Mouse (Mus musculus) lung, embryonic 16.5 days (tissue): ENCODE measurements at regions not wholly inside any gene's neighbourhood (a gene's known extent, or its start where the extent isn't known, plus 50 kb on each side); places are given as distances from the start of the nearest gene placed in this dataset.

Experiments
- ATAC-seq: fragments of 200-750 bp; cut with Nextera tagmentation; 2 replicates; pipeline ENCODE4 v1.8.0; 2017; ENCODE audit warnings: low read depth, mild to moderate bottlenecking, moderate library complexity
- H3K27ac ChIP-seq: fragments of 300-500 bp; sonication (generic); 2 replicates; pipeline ENCODE4 v1.5.1; 2014; ENCODE audit warnings: mild to moderate bottlenecking, control low read depth, low read length
- H3K27me3 ChIP-seq: fragments of 300-500 bp; sonication (generic); 2 replicates; pipeline ENCODE4 v1.6.1; 2014; ENCODE audit warnings: low read depth, low read length, mixed read lengths; ENCODE audit not compliant: control insufficient read depth, insufficient read depth
- H3K36me3 ChIP-seq: fragments of 300-500 bp; sonication (generic); 2 replicates; pipeline ENCODE4 v1.6.1; 2014; ENCODE audit warnings: low read length; ENCODE audit not compliant: control insufficient read depth, insufficient read depth
- H3K4me1 ChIP-seq: fragments of 300-500 bp; sonication (generic); replicated peaks from 2 replicates; pipeline ENCODE4 v1.6.1; 2014; ENCODE audit warnings: low read length, mixed read lengths; ENCODE audit not compliant: control insufficient read depth, insufficient read depth
- H3K4me2 ChIP-seq: fragments of 300-500 bp; sonication (generic); 2 replicates; pipeline ENCODE4 v1.6.1; 2014; ENCODE audit warnings: low read depth, low read length, control low read depth
- H3K4me3 ChIP-seq: fragments of 300-500 bp; sonication (generic); 2 replicates; pipeline ENCODE4 v1.5.1; 2014; ENCODE audit warnings: mild to moderate bottlenecking, low read length, control low read depth
- H3K9ac ChIP-seq: fragments of 300-500 bp; sonication (generic); 2 replicates; pipeline ENCODE4 v1.6.1; 2014; ENCODE audit warnings: low read length, control low read depth
- H3K9me3 ChIP-seq: fragments of 300-500 bp; sonication (generic); 2 replicates; pipeline ENCODE4 v1.6.1; 2016; ENCODE audit warnings: low read length; ENCODE audit not compliant: control insufficient read depth
- WGBS: fragments of 180-500 bp; shearing (Covaris S2); extraction: QIAGEN DNeasy Blood & Tissue Kit; methylation state at CpG from one replicate; pipeline ENCODE4 v1.1.7; 2014; 5-methylcytosine and 5-hydroxymethylcytosine counted together

DNA sequence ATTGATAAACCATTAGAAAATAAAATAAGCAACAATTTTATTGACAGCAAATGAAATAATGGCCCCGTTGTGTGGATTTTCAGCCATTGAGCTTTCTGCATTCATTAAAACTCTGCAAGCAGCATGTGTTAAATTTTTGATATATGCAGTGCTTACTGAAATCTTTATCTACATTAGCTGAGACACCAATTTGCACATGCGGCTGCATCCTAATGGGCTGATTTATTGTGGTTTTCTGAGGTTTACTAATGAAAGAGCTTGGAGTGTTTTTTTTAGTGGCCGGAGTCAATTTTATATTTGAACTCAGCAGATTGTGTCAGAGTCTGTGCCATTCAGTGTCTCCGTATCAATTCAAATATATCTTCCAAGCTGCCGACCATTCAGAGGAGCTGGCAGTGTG is 653.3 kb upstream of the Tbl1xr1 start:
- Histone ChIP-seq H3K36me3 (no peaks in the 10 kb centered on the region), H3K9me3 (no peaks in the 10 kb centered on the region), H3K9ac (no peak overlapping the region), H3K4me2 (no peak overlapping the region), H3K4me3 (no peak overlapping the region), H3K4me1 (peaks cover 14% of the 10 kb centered on the region), H3K27ac (no peak overlapping the region), H3K27me3 (no peaks in the 10 kb centered on the region)
- 66% methylated on average over 5 of the region's 5 CpGs for WGBS
- ATAC-seq: no peak

DNA sequence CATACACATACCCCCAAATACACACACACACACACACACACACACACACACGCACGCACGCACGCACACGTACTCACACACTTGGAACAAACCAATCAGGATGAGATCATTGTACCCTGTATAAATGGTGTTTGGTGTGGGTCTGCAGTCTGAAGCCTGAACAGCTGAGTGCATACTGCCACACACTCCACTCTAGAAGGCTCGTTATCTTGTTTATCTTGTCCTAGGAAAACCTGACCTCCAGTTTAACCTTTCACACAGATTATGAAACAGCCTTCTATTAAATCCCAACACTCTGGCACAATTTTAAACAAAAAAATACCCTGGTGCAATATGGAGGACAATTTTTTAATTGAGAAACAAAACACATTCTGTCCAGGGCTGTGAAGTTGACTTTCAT is 649.9 kb upstream of the Tbl1xr1 start:
- WGBS: 46% methylated on average over 6 of the region's 6 CpGs
- H3K27me3 ChIP-seq: no peaks in the 10 kb centered on the region
- H3K9ac ChIP-seq: no peak overlapping the region
- no peak overlapping the region for H3K27ac ChIP-seq
- no peaks in the 10 kb centered on the region for H3K9me3 ChIP-seq
- H3K4me2 ChIP-seq: no peak overlapping the region
- ATAC-seq: peak; percentile 56
- no peak overlapping the region for H3K4me3 ChIP-seq
- peaks cover 14% of the 10 kb centered on the region for H3K4me1 ChIP-seq
- H3K36me3 ChIP-seq: no peaks in the 10 kb centered on the region

DNA sequence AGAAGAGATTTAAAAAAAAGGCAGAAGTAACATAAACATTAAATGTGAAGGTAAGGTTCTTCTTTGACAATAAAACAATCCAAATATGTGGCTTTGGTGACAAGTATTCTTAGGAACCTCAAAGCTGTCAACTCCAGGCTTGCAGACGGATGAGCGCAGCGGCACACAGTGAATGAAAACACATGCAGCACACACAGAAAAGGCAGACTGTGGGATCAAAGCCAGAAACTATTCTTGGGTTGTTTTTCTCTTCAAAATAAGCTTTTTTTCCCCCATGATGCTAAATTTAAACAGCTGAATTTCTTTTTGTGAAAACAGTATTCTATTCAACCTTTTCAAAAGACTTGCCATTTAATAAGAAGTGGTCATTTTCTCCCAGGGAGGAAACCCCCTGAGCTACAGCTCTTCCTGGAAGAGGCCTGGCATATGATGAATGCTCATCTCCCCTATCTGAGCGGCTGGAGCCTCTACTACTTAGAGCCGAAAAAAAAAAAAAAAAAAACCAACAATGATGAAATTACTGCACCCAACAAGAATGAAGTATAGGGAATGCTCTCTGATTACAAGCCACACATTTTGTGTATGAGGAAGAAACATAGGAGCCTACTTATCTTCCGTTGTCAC is 648.9 kb upstream of the Tbl1xr1 start:
- H3K36me3 ChIP-seq: no peaks in the 10 kb centered on the region
- no peaks in the 10 kb centered on the region for H3K9me3 ChIP-seq
- ATAC-seq: 0 out of 2 replicates have a peak, but pooled peaks have one; percentile 41
- no peak overlapping the region for H3K4me2 ChIP-seq
- H3K27ac ChIP-seq: peak overlapping the region; percentile 37; the same call in 1 of the 2 replicates
- H3K27me3 ChIP-seq: no peaks in the 10 kb centered on the region
- WGBS: 37% methylated on average over 6 of the region's 6 CpGs
- H3K9ac ChIP-seq: no peak overlapping the region
- peaks cover 14% of the 10 kb centered on the region for H3K4me1 ChIP-seq
- H3K4me3 ChIP-seq: no peak overlapping the region

DNA sequence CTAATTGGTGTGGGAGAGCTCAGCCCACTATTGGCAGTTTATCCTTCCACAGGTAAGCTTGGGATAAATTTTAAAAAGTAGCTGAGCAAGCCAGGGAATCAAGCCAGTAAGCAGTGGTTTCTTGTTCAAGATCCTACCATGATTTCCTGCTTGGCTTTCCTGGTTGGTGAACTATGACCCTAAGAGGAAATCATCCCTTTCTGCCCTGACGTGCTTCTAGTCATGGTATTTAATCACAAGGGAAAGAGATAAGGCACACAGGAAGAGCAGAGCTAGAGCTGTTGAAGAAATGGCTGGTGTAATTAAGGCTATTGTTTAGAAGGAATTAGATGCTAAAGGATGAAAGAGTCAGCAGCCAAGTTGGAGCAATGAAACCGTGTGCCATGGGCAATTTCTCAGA is 648.3 kb upstream of the Tbl1xr1 start:
- H3K27me3 ChIP-seq: no peaks in the 10 kb centered on the region
- peaks cover 14% of the 10 kb centered on the region for H3K4me1 ChIP-seq
- no peak overlapping the region for H3K9ac ChIP-seq
- ATAC-seq: no peak
- H3K4me2 ChIP-seq: no peak overlapping the region
- no peak overlapping the region for H3K4me3 ChIP-seq
- no peaks in the 10 kb centered on the region for H3K9me3 ChIP-seq
- H3K27ac ChIP-seq: peak overlapping the region; percentile 37; the same call in 1 of the 2 replicates
- 32% methylated on average over 2 of the region's 2 CpGs for WGBS
- no peaks in the 10 kb centered on the region for H3K36me3 ChIP-seq

DNA sequence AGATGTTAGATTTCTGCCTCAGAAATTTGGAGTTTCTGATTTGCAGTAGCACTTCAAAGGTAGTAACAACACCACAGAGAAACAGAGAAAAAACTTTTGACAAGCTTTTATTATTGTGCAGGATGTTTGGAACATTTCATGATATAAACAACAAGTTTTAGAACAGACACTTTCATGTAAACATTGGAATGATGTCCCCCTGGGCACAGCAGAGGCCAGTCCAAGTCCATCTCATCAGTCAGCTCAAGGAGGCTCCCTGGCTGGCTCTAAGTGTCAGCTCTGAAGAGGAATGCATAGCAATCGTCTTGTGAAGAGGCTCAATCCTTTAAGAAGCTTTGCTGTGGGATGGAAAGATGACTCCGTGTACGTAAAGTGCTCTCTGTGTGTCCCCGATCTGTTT is 612.2 kb upstream of the Tbl1xr1 start:
- Histone ChIP-seq H3K27me3 (no peaks in the 10 kb centered on the region), H3K4me3 (no peak overlapping the region), H3K9me3 (no peaks in the 10 kb centered on the region), H3K27ac (no peak overlapping the region), H3K4me2 (no peak overlapping the region), H3K36me3 (no peaks in the 10 kb centered on the region), H3K9ac (no peak overlapping the region), H3K4me1 (peaks cover 9% of the 10 kb centered on the region)
- peak; percentile 81 for ATAC-seq
- 31% methylated on average over 4 of the region's 4 CpGs for WGBS

DNA sequence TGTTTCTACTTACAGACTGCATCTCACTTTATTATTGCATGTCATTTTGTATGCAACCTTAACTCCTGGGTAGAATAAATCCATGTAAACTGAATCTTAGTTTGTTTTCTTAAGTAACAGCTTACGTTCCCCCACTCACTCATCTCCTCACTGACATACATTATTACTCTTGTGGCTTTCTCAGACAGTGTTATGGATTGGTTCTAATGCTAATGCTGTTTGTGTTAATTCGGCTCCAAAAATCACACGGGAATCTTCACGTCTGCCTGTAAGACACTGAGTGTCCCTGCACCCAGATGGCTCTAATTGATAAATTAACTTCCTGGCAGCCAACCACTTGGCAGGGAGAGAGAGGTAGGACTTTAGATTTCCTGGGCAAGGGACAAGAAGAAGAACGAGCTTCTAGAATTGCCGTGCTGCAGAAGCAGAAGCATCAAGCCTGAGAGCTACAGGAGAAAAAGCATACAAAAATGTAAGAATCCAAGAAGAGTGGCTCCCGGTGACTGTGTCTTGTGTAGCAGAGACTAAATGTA is 610.3 kb upstream of the Tbl1xr1 start:
- Histone ChIP-seq H3K27me3 (no peaks in the 10 kb centered on the region), H3K9ac (no peak overlapping the region), H3K27ac (no peak overlapping the region), H3K4me2 (no peak overlapping the region), H3K36me3 (no peaks in the 10 kb centered on the region), H3K4me1 (peaks cover 9% of the 10 kb centered on the region), H3K4me3 (no peak overlapping the region), H3K9me3 (no peaks in the 10 kb centered on the region)
- ATAC-seq: no peak
- 38% methylated on average over 7 of the region's 7 CpGs for WGBS

DNA sequence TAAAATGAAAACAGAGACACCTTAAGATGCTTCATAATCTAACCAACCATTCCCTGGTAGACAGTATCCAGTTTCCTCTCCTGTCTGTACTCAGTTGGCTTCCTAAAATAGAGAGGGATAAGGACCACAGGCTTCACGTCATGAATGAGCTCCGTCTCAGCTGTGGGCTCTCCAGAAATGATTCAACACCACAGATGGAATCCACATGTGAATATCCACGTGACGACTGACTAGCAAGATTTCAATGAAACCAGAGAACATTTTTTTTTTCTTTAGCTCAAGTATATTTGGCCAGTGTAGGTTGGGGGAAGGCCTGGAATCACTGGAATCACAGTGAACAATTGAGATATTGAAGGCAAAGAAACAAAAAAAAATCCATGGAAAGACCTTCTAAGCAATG is 599.1 kb upstream of the Tbl1xr1 start:
- WGBS: 64% methylated on average over 4 of the region's 4 CpGs
- ATAC-seq: no peak

DNA sequence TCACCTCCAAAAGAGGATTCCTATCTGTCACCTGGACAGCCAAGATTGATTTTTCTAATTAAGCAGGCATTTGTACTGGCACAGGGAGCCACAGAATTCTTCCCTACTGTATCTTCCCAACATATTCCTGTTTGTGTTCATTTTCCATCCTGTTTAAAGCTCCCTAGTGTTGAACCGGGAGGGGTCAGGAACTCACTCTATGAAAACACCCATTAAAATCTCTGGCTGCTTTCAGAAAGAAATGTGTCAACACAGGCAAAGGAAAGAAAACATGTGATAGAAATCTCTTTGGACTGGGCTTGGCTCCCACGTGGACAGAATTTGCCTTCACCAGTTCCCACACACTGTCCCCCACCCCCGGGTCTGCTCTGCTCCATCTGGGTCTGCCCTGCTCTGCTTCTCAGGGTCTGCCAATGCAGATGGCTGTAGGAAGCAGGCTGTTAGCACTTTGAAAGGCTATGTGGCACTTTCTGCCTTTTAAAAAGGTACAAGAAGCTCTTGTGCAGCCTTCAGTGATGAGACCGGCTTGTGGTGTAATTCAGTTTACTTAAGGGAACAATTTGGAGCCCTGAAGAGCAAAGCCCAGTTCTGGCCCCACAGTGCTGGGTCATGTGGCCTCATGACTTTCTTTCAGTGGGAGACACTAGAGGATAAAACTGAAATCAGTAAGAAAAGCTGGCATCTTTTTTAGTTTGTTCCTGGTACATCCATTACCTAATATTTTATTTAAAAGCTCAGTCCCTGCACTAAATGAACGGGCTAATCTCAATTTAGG is 597.2 kb upstream of the Tbl1xr1 start:
- H3K4me3 ChIP-seq: no peak overlapping the region
- ATAC-seq: peak; percentile 81
- H3K9ac ChIP-seq: no peak overlapping the region
- no peaks in the 10 kb centered on the region for H3K36me3 ChIP-seq
- no peaks in the 10 kb centered on the region for H3K27me3 ChIP-seq
- H3K27ac ChIP-seq: peak overlapping the region; percentile 42; the same call in 1 of the 2 replicates
- no peak overlapping the region for H3K4me2 ChIP-seq
- WGBS: 16% methylated on average over 5 of the region's 5 CpGs
- H3K9me3 ChIP-seq: no peaks in the 10 kb centered on the region
- peaks cover 4% of the 10 kb centered on the region; the same call in 1 of the 2 replicates for H3K4me1 ChIP-seq

More for the DNA sequence above, 599.1 kb upstream of the Tbl1xr1 start:
- Histone ChIP-seq H3K9me3 (no peaks in the 10 kb centered on the region), H3K36me3 (no peaks in the 10 kb centered on the region), H3K4me3 (no peak overlapping the region), H3K27me3 (no peaks in the 10 kb centered on the region), H3K27ac (no peak overlapping the region), H3K4me1 (peaks cover 4% of the 10 kb centered on the region; the same call in 1 of the 2 replicates), H3K4me2 (no peak overlapping the region), H3K9ac (no peak overlapping the region)

DNA sequence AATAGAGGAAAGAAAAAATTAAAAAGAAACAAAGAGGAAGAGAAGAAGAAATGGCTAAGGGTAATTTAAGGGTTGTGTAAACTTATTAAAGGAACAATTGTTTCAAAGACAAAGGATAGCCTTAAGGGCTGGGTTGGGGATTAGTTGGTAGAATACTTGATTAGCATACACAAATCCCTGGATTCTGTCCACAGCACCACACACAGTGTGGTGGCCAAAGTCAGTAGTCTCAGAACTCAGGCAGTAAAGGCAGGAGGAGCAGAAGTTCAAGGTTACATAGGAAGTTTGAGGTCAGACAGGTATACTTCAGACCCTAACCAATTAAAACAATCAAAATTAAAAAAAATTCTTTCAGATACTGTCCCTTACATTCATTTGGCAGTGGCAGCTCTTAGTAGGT is 596.6 kb upstream of the Tbl1xr1 start:
- no peak for ATAC-seq
- Histone ChIP-seq H3K4me1 (peaks cover 4% of the 10 kb centered on the region; the same call in 1 of the 2 replicates), H3K9ac (no peak overlapping the region), H3K9me3 (no peaks in the 10 kb centered on the region), H3K36me3 (no peaks in the 10 kb centered on the region), H3K4me3 (no peak overlapping the region), H3K27me3 (no peaks in the 10 kb centered on the region), H3K4me2 (no peak overlapping the region), H3K27ac (no peak overlapping the region)
